Mouse (Mus musculus): Measurements from ENCODE around the gene Atp1a4.

The Atp1a4 gene

DNA sequence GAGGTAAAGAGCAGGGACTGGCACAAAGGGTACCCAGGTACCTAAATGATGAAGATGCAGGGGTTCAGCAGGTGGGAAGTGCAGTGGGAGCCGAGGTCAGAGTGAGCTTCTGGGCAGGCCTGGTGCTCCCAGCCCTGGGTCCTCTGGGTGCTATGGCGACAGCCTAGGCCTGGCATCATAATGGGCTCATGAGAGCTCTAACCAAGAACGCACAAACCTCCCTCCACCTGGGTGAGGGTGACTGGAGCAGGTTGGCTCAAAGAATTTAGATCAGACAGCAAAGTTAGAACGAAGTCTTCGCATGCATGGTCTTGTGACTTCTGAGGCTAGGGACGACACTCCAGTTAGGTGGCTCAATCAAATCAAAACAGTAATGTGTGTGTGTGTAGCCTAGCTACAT lies at the start of gene Atp1a4:
Gene Atp1a4, minus strand, starts transcription at position 101 of the 400 bp plus-strand sequence.
- no peak for DNase-seq (ENCODE audit: low read depth, low spot score)

DNA sequence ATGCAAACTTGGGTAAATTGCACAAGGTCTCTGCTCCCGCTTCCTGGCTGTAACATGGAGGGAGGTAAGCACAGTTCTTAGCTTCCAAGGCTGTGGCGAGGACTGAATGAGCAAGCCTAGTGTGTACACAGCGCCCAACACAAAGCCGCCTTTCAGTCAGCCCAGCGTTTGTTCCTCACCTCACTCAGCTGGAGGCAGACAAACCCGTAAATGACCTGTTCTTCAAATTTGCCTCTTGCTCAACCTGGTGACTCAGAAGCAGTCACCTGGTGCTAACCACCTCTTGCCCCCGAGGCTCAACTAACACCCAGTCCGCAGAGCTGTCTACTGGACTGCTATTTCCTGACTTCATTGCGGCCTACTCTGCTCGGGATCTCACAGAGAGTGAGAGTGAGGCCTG lies 49.7 kb upstream of the Atp1a4 start:
- no peak for DNase-seq (ENCODE audit: low read depth, low spot score)

DNA sequence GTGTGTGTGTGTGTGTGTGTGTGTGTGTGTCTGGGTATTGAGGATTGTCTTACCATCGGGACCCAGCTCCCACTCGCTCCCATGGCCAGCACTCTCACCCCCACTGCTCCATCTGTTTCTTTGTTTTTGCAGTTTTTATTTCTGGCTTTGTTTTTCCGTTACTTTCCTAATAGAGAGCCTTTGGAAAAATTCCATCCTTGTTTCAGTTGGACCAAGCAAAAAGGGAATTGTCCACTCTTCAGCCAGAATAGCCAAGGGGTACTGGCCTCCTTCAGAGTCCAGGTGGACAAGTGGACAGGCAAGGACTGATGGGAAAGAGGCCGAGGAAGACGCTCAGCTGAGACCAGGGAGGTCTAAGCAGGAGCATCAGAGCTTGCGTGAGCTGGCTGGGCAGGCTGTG lies 48.7 kb upstream of the Atp1a4 start:
- DNase-seq (ENCODE audit: low read depth, low spot score), result no peak

DNA sequence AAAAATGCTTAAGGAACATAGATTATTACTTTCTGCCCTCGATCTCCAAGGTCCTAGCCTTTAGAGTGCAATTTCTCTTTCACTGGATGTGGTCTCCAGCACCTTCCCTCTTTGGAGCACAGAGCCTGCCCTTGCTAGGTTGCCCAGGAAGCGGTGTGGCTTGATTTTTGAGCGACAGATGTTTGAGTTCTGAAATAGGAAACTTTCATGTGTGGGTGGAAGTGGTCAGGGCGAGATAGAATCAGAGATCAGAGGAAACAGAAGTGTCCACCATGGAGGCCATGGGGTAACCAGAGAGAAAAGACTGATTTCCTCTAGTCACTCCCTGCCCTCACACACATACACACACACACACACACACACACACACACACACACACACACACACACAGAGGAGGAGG lies 48.0 kb upstream of the Atp1a4 start:
- DNase-seq (ENCODE audit: low read depth, low spot score), result no peak

DNA sequence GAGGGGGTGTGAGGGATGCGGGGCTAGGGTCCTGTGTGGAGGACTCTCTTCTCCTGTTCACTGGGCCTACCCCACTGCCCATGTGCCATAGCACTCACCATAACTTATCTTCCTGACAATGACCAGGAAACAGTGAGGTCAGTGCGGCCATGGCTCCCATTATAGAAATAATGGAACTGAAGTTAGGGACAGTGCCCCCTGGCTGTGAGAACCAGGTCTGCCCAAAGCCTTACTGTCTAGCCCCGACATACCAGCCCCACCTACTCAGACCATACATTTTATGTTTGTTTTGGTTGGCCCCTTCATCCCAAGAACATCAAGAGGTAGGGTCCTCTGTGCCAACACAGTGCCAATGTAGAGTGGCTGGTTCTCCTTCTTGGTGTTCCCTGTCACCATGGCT lies 47.4 kb upstream of the Atp1a4 start:
- no peak for DNase-seq (ENCODE audit: low read depth, low spot score)

DNA sequence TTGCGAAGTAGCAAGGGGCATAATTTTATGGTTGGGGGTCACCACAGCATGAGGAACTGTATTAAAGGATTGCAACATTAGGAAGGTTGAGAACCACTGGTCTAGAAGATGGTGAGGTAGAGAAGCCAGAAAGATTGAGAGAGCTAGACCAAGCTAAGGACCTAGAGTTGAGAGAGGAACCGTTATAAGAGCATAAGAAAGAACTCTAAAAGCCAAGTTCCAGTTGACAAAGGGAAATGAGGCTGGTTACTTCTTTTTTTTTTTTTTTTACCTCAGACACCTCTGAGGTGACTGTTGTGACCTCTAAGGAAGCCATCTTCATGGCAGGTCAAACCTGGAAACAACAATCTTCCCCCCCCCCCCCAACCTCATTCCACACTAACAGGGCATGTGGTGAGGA lies 46.9 kb upstream of the Atp1a4 start:
- DNase-seq (ENCODE audit: low read depth, low spot score), result no peak

DNA sequence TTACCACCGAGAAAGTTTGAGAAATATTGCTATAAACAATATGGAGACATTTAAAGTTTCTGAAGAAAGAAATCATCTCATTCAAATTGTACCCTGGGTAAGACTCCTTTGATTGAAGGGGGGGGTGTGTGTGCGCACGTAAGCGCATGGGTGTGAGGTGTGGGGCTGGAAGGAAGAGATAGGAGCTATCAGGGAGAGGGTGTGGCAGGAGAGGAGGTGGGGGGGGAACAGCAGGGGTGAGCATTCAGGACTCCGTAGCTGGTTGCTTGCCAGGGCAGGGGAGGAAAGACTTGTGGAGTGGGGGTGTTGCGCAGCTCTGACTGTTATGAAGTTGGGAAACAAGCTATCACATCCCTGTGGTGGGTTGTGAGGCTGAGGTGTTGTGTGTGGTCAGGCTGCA lies 46.2 kb upstream of the Atp1a4 start:
- no peak for DNase-seq (ENCODE audit: low read depth, low spot score)

DNA sequence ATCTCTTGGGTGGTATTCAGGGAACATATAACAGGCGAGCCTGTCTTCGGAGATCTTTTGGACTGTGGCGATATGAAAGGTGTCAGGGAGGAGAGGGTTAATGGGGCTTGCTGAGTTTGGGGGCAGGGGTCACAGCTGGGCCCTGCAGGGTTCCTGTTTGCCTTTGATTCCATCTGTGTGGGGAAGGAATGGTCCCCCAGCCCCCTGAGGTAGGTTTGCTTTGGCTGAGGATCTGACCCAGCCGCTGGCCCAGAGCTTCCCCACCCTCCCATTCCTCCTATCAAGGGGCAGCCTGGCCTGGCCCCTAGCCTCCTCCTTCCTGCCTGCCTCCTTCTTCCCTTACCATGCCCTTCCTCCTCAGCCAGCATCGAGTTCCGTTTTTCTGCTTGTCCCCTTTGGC lies 44.6 kb upstream of the Atp1a4 start:
- no peak for DNase-seq (ENCODE audit: low read depth, low spot score)

DNA sequence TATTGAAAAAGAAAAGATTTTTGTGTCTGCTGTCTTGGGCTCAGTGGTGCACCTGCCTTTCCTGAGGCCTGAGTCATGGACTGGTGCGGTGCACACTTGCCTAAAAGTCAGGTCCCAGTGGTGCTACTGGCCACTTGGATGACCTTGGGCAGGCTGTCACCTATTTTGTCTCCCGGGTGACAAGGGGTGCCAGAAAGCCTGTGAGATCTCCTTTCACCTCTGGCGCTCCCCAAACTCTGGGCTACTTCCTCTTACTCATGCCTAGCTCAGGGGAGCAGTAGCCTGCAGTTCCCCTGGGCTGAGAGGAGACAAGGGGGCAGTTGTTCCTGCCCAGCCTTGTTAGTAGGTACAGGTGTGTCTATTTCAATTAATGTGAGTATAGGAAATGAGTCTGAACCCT lies 44.1 kb upstream of the Atp1a4 start:
- no peak for DNase-seq (ENCODE audit: low read depth, low spot score)

DNA sequence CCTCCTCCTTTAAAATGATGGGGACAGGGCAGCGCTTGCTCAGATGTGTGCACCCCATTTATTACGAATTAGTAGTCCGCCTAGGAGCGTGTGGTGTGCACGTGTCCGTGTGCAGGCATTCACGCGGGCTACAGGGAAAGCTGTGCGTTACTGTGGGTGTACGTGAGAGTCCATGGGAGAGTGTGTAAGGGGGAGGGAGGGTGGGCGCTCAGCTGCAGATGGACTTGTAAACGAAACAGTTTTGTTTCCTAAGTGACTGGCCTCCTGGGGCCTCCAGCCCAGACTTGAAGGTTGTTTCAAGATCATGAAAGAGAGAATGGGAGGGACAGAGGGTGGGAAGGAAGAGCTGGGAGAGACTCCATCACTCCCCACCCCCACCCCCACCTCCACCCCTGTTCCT lies 43.0 kb upstream of the Atp1a4 start:
- DNase-seq (ENCODE audit: low read depth, low spot score), result no peak

DNA sequence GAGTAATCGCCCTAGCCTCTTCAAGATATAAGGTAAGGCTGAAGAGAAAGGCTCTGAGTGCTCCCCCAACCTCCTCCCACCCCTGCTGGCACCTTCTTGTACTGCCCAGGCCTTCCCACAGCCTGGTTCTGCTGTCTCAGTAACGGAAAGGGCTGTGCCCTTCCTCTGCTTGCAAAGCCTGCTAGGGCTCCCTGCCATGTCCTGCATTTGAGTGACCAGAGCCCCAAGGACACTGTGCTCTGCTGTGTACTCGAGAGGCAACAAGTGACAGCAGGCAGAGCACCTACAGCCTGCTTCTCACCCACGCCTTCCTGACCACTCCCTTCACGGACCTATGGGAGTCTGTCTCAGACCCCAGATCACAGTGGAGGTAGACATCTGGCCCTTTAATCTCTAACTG lies 42.0 kb upstream of the Atp1a4 start:
- no peak for DNase-seq (ENCODE audit: low read depth, low spot score)

DNA sequence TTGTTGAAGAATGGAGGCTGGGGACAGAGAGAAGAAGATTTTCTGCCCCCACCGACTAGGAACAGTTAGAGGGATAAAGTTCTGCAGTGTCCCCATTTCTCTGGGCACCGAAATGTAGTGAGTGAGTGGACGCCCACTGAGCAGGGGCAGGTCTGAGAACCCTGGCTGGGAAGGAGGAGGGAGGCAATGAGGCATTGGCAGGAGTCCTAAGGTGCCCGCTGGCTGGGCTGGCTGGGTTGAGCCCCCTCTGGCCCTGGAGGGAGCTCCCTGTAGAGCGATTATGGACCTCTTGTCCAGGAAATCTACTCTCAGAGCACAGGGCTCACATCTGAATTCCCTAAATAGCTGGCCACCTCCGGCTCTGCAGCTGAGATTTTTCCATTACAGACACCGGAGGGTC lies 41.3 kb upstream of the Atp1a4 start:
- DNase-seq (ENCODE audit: low read depth, low spot score), result no peak

DNA sequence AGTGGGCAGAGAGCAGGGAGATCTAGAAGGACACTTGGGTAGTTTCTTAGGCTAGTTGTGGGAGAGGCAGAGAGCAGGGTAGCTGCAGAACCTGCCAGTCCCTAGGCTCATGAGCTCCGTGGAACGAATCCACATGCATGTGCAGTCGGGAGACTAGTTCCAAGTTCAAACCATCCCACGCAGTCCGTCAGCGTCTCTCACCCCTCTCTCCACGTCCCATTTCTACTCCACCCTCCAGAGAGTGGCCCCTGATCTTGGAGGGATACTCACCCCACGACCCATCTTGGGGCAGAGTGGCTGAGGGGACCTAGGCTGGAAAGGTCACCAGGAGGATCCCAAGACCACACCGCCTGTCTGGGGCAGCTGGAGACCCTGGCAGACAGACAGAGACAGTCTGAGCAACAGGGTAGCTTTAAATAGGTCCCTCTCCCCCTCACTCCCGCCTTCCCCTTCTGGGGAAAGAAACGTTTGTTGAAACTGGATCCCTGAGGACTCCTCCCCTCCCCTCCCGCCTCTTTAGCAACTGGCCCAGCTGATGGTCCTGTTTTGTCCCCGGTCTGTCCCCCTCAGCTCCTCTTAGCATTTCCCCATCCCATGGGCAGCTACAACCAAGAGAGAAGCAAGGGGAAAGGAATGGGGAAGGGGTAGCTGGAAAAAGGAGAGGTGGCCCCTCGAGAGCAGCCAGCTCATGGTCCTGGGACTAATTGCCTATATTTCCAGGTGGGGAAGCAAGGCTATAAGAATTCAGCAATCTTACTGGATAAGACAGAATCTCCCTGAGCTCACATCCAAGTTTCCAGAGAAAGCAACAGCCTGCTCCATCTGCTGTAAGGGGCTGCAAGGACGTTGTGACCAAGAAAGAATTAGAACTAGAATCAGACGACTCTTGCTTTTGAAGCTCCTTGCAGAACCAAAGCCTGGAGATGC lies 39.7 kb upstream of the Atp1a4 start, which contains the start of gene Atp1a2:
Gene Atp1a2, minus strand, starts transcription at position 454 of the 927 bp plus-strand sequence.
- no peak for DNase-seq (ENCODE audit: low read depth, low spot score)

DNA sequence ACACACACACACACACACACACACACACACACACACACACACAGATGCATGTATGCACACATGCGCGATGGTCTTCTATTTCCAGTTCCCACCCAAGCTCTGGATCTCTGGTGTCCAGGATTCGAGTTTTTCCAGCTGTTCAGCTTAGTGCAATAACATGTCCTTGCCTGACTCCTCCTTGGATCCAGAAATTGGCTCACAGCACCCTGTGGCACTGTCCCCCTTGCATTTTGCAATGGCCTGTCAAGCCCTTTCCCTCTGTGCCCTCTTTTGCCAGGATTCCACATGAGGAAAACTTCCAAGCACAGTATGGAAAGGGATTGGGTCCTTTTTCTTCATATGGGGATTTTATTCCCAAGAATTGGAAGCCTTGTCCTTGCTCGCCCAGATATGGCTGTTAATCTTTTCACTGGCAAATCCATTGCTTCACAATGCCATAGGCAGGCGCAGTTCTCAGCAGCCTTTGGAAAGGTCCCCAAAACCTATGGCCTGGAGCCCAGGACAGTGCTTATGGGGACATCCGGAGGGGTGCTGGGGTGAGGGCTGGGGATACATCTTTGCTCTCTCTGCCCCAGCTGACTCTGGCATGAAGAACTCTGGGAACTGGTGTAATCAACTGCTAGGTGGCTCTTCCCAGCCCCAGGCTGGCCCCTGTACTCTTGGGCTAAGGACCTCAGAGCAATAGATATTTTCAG lies 38.7 kb upstream of the Atp1a4 start:
- no peak for DNase-seq (ENCODE audit: low read depth, low spot score)

DNA sequence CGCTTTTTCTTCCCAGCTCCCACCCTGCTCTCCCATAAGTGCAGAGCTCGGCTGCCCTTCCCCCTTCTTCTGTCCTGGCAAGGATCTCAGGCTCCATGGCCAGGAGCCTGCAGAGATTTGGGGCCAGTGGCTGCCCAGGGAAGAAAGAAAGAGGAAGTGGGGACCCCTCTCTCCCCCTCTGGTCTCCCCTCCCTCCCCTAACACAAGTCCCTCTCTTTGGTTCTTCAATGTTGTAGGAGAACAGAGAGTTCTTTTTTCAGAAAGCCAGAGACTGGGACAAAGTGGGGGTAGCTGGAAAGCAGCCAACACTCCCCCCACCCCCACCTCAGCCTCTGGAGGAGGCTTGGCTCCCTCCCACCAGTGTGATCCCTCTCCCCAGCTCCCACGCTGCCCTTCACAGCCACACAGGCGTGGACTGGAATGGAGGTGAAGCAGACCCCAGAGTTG lies 37.6 kb upstream of the Atp1a4 start:
- DNase-seq (ENCODE audit: low read depth, low spot score), result no peak

DNA sequence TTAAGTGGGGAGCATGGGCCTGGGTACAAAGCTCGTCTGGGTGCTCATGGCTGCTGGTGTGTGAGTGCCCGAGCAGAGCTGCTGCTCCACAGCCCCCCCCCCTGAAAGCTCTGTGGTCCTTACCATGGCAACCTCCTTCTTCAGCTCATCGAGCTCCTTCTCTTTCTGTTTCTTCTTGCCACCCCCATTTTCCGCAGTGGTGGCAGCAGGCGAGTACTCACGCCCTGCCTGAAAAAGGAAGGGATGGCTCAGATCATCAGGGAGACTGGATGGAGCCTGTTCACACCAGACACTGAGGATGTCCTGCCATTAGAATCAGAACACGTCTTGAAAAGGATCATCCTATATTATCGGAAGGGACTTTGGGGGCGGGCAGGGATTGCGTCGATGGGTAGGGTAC lies 35.2 kb upstream of the Atp1a4 start:
- DNase-seq (ENCODE audit: low read depth, low spot score), result no peak

DNA sequence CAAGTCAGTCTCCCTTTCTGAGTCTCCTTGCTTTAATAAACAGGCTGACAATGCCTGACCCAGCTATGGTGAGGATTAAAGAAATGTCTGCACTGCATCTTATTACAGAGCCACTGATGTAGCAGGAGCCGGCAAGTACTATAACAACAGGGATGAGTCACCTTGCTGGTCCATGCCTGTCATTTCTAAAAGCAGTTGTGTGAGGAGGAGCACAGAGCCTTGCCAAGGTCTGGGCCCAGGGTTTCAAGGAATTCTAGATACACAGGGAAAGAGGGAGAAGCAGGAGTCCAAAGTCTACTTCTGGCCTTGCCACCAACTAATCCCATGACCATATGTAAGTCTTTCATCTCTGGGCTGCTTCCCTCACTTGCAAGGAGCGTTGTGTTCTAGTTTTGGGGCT lies 34.7 kb upstream of the Atp1a4 start:
- no peak for DNase-seq (ENCODE audit: low read depth, low spot score)

DNA sequence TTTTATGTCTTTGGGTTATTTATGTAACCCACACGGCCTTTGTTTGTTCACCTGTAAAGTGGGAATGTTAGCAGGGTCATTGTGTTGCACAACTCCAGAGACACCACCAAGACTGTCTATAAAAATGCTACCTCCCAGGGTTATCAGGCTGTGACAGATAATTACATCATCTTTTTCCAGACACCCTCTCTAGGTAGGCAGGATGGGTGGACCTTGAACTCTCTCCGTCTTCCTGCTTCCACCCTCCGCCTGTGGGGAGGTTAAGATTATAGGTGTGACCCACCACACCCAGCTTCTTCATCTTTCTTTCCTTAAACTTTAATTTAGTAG lies 31.4 kb upstream of the Atp1a4 start:
- no peak for DNase-seq (ENCODE audit: low read depth, low spot score)

DNA sequence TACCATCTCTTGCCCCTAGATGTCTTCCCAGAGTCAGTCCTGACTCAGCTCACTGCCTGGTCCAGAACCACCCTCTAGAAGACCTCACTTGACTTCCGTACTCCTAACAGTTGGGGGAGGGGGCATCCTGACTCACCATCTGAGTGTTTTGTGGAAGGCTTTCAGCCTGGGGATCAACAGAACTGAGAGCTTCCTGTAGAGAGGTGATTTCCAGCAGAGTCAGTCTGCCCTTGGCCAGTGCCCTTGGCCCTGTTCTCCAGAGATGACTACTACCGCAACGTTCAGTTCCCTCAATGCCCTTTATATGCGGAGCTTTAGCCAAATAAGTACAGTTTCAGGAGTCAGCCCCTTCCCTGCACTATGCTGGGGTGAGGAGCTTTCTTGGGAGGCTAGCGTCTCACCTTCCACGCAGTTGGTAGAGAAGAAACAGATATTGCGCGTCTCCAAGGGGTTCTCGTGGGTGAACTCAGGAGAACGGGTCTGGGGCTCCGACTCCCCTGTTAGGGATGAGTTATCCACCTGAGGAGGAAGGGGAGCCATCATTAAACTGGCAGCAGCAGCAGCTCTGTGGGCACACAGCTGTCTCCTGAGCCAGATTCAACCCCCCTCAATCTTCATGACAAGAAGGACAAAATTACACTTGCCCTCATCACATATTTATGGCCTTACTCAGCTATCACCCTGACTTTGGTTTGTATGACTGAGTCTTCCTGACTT lies 30.8 kb upstream of the Atp1a4 start:
- no peak for DNase-seq (ENCODE audit: low read depth, low spot score)

DNA sequence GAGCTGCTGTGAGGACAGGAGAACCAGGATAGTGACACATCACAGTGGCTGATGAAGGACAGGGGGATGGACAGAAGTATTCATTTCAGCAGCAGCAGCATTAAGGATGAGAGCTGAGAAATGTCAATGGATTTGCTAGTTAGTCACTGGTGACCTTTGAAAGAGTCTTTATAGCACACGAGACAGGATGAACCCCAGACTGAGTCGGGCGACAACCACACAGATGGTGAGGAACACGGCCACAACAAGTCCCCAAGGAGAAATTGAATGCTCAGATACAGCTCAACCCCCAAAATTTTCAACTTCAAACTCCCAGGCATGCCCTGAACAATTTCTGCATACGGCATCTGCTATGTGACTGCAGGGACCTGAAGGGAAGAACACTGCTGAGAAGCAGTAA lies 28.5 kb upstream of the Atp1a4 start:
- DNase-seq (ENCODE audit: low read depth, low spot score), result no peak

DNA sequence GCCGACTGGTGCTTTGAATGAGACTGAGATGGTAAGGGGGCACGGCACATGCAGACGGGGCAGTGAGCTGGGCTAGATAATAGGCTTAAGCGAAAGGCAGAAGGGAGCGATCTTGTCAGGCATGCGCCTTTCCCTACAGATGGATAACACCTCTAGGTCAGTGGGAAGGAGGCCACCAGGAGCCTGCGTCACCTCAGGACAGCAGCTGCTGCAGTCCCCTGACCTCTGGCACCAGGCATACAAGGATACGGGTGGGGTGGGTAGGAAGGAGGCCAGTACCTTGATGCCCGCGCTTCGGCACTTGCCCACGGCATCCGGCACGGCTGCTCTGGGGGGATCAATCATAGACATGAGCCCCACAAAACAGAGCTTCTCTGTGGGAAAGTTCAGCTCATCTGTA lies 26.0 kb upstream of the Atp1a4 start:
- peak; percentile 14 for DNase-seq (ENCODE audit: low read depth, low spot score)

DNA sequence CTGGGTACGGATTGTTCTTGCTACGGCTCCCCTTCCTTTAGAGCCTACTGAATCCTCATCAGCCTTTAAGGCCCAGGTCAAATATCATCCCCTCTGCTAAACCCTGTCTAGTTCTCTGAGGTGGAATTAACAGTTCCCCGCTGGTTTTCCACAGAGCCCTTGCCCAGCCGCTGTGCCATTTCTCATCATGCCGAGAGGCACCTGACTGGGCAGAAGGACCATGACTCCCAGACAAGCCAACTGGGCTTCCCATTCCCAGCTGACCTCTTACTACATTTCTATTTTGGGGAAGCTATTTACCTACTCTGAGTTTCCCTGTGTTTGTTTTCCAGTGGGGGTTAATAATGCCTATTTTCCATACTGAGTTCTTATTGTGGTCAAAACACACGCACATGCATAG lies 24.9 kb upstream of the Atp1a4 start:
- DNase-seq (ENCODE audit: low read depth, low spot score), result no peak
